Comparison of ENCODE assay signal across 28 mouse cellular contexts in the genomic region with DNA sequence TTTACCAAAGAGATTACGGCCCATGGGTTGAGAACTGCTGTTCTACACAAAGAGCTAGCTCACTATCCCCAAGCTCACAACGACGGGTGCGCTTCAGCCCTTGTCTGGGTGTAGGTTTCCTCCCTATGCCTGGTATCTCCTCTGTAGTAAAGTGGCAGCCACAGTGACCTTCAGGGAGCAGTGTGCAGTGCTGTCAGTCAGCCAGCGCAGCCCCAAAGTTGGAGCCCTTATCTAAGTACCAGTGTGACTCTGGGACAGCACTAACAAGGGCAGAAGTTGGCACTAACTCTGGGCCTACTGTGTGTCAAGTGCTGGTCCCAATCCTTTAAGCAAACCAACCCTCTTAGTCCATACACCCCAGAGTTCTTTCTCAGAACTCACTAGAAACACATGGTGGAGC. TPM values are rescaled to one million over a fixed set of nuclear protein-coding genes. Genes with fewer than 3 reads are reported as not detected.
DNase-seq lines count a peak whose midpoint lies in the region; ATAC-seq and TF ChIP-seq lines count a peak whose summit lies in the region.
"Had no signal": no experiment of that assay in that cellular context is flagged by ENCODE, and none has a peak within 500 bp of the region (broad histone marks: within the 10 kb centered on the region; RNA-seq: fewer than 3 reads in every experiment).

No protein-coding gene starts in this region.

- no peaks in the 10 kb centered on the region for H3K27me3 ChIP-seq in heart, embryonic 12.5 days (replicated peaks)
- H3K27me3 ChIP-seq in midbrain, embryonic 11.5 days (ENCODE audit: control insufficient read depth, insufficient read depth, low read length), result no peaks in the 10 kb centered on the region
- H3K27me3 ChIP-seq in midbrain, embryonic 10.5 days (ENCODE audit: low read depth, poor library complexity, severe bottlenecking), result no peaks in the 10 kb centered on the region
- no peaks in the 10 kb centered on the region for H3K27me3 ChIP-seq in heart, postnatal 0 days (ENCODE audit: control insufficient read depth, insufficient read depth, low read length)
- no peaks in the 10 kb centered on the region for H3K27me3 ChIP-seq in stomach, postnatal 0 days (ENCODE audit: control insufficient read depth, insufficient read depth, low read length)
- H3K27me3 ChIP-seq: hindbrain, embryonic 15.5 days; kidney, embryonic 15.5 days; limb, embryonic 12.5 days; liver, embryonic 15.5 days; lung, embryonic 15.5 days; midbrain, embryonic 13.5 days had no signal

- no peak for TF ChIP-seq EP300 in heart, postnatal 0 days (IDR thresholded peaks at IDR 0.05; ENCODE audit: low read depth)
- TF ChIP-seq EP300 in stomach, postnatal 0 days (optimal IDR thresholded peaks at IDR 0.05), result no peak

- no peak for TF ChIP-seq CTCF in heart, postnatal 0 days (IDR thresholded peaks at IDR 0.05; ENCODE audit: low read depth)
- TF ChIP-seq CTCF in stomach, postnatal 0 days (IDR thresholded peaks at IDR 0.05; ENCODE audit: low read depth), result no peak

- 86% methylated on average over 5 of the region's 5 CpGs for WGBS in heart, embryonic 12.5 days
- 97% methylated on average over 5 of the region's 5 CpGs for WGBS in midbrain, embryonic 11.5 days
- WGBS in midbrain, embryonic 10.5 days, result 95% methylated on average over 5 of the region's 5 CpGs
- WGBS in heart, postnatal 0 days, result 58% methylated on average over 5 of the region's 5 CpGs
- 74% methylated on average over 5 of the region's 5 CpGs for WGBS in stomach, postnatal 0 days

- no peak overlapping the region for H3K9ac ChIP-seq in heart, embryonic 12.5 days
- H3K9ac ChIP-seq in midbrain, embryonic 11.5 days (ENCODE audit: low read length), result no peak overlapping the region
- H3K9ac ChIP-seq in heart, postnatal 0 days (replicated peaks; ENCODE audit: low read depth, low read length), result no peak overlapping the region
- H3K9ac ChIP-seq in stomach, postnatal 0 days (ENCODE audit: low read length), result no peak overlapping the region
- H3K9ac ChIP-seq: hindbrain, embryonic 15.5 days; kidney, embryonic 15.5 days; limb, embryonic 12.5 days; liver, embryonic 15.5 days; lung, embryonic 15.5 days; midbrain, embryonic 13.5 days had no signal

- no peak overlapping the region for H3K4me2 ChIP-seq in heart, embryonic 12.5 days
- no peak overlapping the region for H3K4me2 ChIP-seq in midbrain, embryonic 11.5 days
- H3K4me2 ChIP-seq in heart, postnatal 0 days (ENCODE audit: low read depth, low read length), result no peak overlapping the region
- H3K4me2 ChIP-seq in stomach, postnatal 0 days (replicated peaks; ENCODE audit: low read depth), result no peak overlapping the region
- H3K4me2 ChIP-seq: hindbrain, embryonic 15.5 days; kidney, embryonic 15.5 days; limb, embryonic 12.5 days; liver, embryonic 15.5 days; lung, embryonic 15.5 days; midbrain, embryonic 13.5 days had no signal

- no peak overlapping the region for H3K4me3 ChIP-seq in heart, embryonic 12.5 days
- H3K4me3 ChIP-seq in midbrain, embryonic 11.5 days (ENCODE audit: low read depth, low read length), result no peak overlapping the region
- H3K4me3 ChIP-seq in midbrain, embryonic 10.5 days, result no peak overlapping the region
- no peak overlapping the region for H3K4me3 ChIP-seq in heart, postnatal 0 days (ENCODE audit: low read depth, low read length)
- no peak overlapping the region for H3K4me3 ChIP-seq in stomach, postnatal 0 days (ENCODE audit: low read depth, low read length)
- H3K4me3 ChIP-seq: erythroblast, embryonic 14.5 days; gastrocnemius, adult 2 months; hindbrain, embryonic 10.5 days; hindbrain, embryonic 15.5 days; kidney, embryonic 15.5 days; limb, embryonic 12.5 days; liver, embryonic 15.5 days; lung, embryonic 15.5 days; midbrain, embryonic 13.5 days had no signal

- peaks cover 96% of the 10 kb centered on the region for H3K36me3 ChIP-seq in heart, embryonic 12.5 days
- H3K36me3 ChIP-seq in midbrain, embryonic 11.5 days (ENCODE audit: control insufficient read depth, insufficient read depth, low read length), result peaks cover 57% of the 10 kb centered on the region
- H3K36me3 ChIP-seq in midbrain, embryonic 10.5 days, result peaks cover 99% of the 10 kb centered on the region
- H3K36me3 ChIP-seq in heart, postnatal 0 days (replicated peaks; ENCODE audit: control insufficient read depth, insufficient read depth, low read length), result peaks cover 73% of the 10 kb centered on the region
- H3K36me3 ChIP-seq in stomach, postnatal 0 days (ENCODE audit: control insufficient read depth, insufficient read depth, low read length), result peaks cover 36% of the 10 kb centered on the region

- no peaks in the 10 kb centered on the region for H3K9me3 ChIP-seq in heart, embryonic 12.5 days (replicated peaks)
- H3K9me3 ChIP-seq in midbrain, embryonic 11.5 days (ENCODE audit: control insufficient read depth, low read length), result no peaks in the 10 kb centered on the region
- no peaks in the 10 kb centered on the region for H3K9me3 ChIP-seq in midbrain, embryonic 10.5 days (replicated peaks)
- H3K9me3 ChIP-seq in heart, postnatal 0 days (replicated peaks; ENCODE audit: control insufficient read depth, low read length), result no peaks in the 10 kb centered on the region
- H3K9me3 ChIP-seq in stomach, postnatal 0 days (ENCODE audit: control insufficient read depth, low read length), result no peaks in the 10 kb centered on the region
- H3K9me3 ChIP-seq: hindbrain, embryonic 10.5 days; hindbrain, embryonic 15.5 days; kidney, embryonic 15.5 days; limb, embryonic 12.5 days; liver, embryonic 15.5 days; lung, embryonic 15.5 days; midbrain, embryonic 13.5 days had no signal

- peak; percentile 64 to 77 for DNase-seq in heart, adult 18-20 months
- DNase-seq in midbrain, embryonic 11.5 days (ENCODE audit: low spot score, missing footprints), result peak; percentile 78
- DNase-seq in midbrain, embryonic 10.5 days (ENCODE audit: low spot score), result no peak
- DNase-seq in heart, postnatal 0 days (ENCODE audit: low spot score), result peak; percentile 66
- no peak for DNase-seq in urinary bladder, adult 2 months (ENCODE audit: low spot score)
- no peak for DNase-seq in stomach, postnatal 0 days (ENCODE audit: low spot score)
- DNase-seq: cerebellum, adult 18-20 months; cerebellum, postnatal 10 days; gastrocnemius, adult 2 months; kidney, adult 18-20 months; kidney, postnatal 25 days; lung, postnatal 36 days; thymus, postnatal 25 days had no signal

- ATAC-seq in heart, embryonic 12.5 days (ENCODE audit: insufficient number of reproducible peaks, low FRiP score), result no peak
- ATAC-seq in midbrain, embryonic 11.5 days (ENCODE audit: low FRiP score), result no peak
- ATAC-seq in heart, postnatal 0 days (ENCODE audit: insufficient read depth, low read depth), result peak; percentile 84
- no peak for ATAC-seq in stomach, postnatal 0 days (ENCODE audit: low FRiP score, low TSS enrichment)
- ATAC-seq: forebrain, embryonic 16.5 days; midbrain, embryonic 13.5 days had no signal

- no peak overlapping the region for H3K27ac ChIP-seq in heart, embryonic 12.5 days (ENCODE audit: poor library complexity, severe bottlenecking)
- no peak overlapping the region for H3K27ac ChIP-seq in midbrain, embryonic 11.5 days (ENCODE audit: low read depth, low read length)
- no peak overlapping the region for H3K27ac ChIP-seq in midbrain, embryonic 10.5 days (replicated peaks)
- peak overlapping the region; percentile 85 for H3K27ac ChIP-seq in heart, postnatal 0 days (ENCODE audit: low read depth)
- no peak overlapping the region for H3K27ac ChIP-seq in stomach, postnatal 0 days (replicated peaks)
- H3K27ac ChIP-seq: gastrocnemius, adult 2 months; hindbrain, embryonic 10.5 days; hindbrain, embryonic 15.5 days; kidney, embryonic 15.5 days; limb, embryonic 12.5 days; liver, embryonic 15.5 days; lung, embryonic 15.5 days; midbrain, embryonic 13.5 days had no signal

- H3K4me1 ChIP-seq in heart, embryonic 12.5 days (replicated peaks), result peaks cover 17% of the 10 kb centered on the region
- peaks cover 7% of the 10 kb centered on the region for H3K4me1 ChIP-seq in midbrain, embryonic 11.5 days (ENCODE audit: control insufficient read depth, insufficient read depth, low read length)
- peaks cover 11% of the 10 kb centered on the region for H3K4me1 ChIP-seq in midbrain, embryonic 10.5 days
- peaks cover 4% of the 10 kb centered on the region; the same call in 1 of the 2 replicates for H3K4me1 ChIP-seq in heart, postnatal 0 days (ENCODE audit: control insufficient read depth, insufficient read depth)
- H3K4me1 ChIP-seq in stomach, postnatal 0 days (replicated peaks; ENCODE audit: control insufficient read depth, insufficient read depth), result peaks cover under 1% of the 10 kb centered on the region

RNA-seq across cellular contexts. Expression of a gene that starts 6.3 kb away (rescaled TPM):
- total RNA-seq in heart, adult 18-20 months (2021), result 10 to 100 TPM; 15.1 to 18.2 TPM
- 26.9 and 27.6 TPM in 2 replicates for polyA plus RNA-seq in heart, embryonic 12.5 days (2016; fragmentation: Nextera tagmentation; extraction: Ambion mirVana)
- polyA plus RNA-seq in midbrain, embryonic 11.5 days (2014; fragmentation: Nextera tagmentation; extraction: Ambion mirVana), result 41.5 and 46.6 TPM in 2 replicates
- 59.2 and 61.7 TPM in 2 replicates for polyA plus RNA-seq in midbrain, embryonic 10.5 days (2016; fragmentation: Nextera tagmentation; extraction: Ambion mirVana)
- 34.3 and 45.3 TPM in 2 replicates for total RNA-seq in heart, postnatal 0 days (2014; rRNA removed; ENCODE audit: low replicate concordance)
- polyA plus RNA-seq in heart, postnatal 0 days (2015; fragmentation: Nextera tagmentation; extraction: Ambion mirVana), result 15.4 and 15.8 TPM in 2 replicates
- polyA plus RNA-seq in urinary bladder, adult 2 months (2012; rRNA removed), result 8.4 and 10.6 TPM in 2 replicates
- 15.7 and 18.5 TPM in 2 replicates for polyA plus RNA-seq in stomach, postnatal 0 days (2015; fragmentation: Nextera tagmentation; extraction: Ambion mirVana)

RNA-seq across cellular contexts. Expression of a gene that starts 15.4 kb away (rescaled TPM):
- under 1 TPM in 1 of 2 experiments, not detected in 1; 0.13 TPM for total RNA-seq in heart, adult 18-20 months (2021)
- 0.09 TPM in 1 of 2 replicates, not detected in the other for polyA plus RNA-seq in heart, embryonic 12.5 days (2016; fragmentation: Nextera tagmentation; extraction: Ambion mirVana)
- polyA plus RNA-seq in midbrain, embryonic 11.5 days (2014; fragmentation: Nextera tagmentation; extraction: Ambion mirVana), result 0.08 TPM in 1 of 2 replicates, not detected in the other
- polyA plus RNA-seq in midbrain, embryonic 10.5 days (2016; fragmentation: Nextera tagmentation; extraction: Ambion mirVana), result not detected in 2 replicates
- total RNA-seq in heart, postnatal 0 days (2014; rRNA removed; ENCODE audit: low replicate concordance), result 3.3 TPM in 1 of 2 replicates, not detected in the other
- 0.04 TPM in 1 of 2 replicates, not detected in the other for polyA plus RNA-seq in heart, postnatal 0 days (2015; fragmentation: Nextera tagmentation; extraction: Ambion mirVana)
- 0.43 and 0.49 TPM in 2 replicates for polyA plus RNA-seq in urinary bladder, adult 2 months (2012; rRNA removed)
- 0.06 TPM in 2 replicates for polyA plus RNA-seq in stomach, postnatal 0 days (2015; fragmentation: Nextera tagmentation; extraction: Ambion mirVana)
- polyA plus RNA-seq: forebrain, embryonic 11.5 days; hindbrain, embryonic 10.5 days; intestine, embryonic 14.5 days; liver, embryonic 15.5 days; lung, embryonic 15.5 days; testis, adult 2 months had no signal

RNA-seq across cellular contexts. Expression of a gene that starts 20.2 kb away (rescaled TPM):
- 10 to 100 TPM; 25.1 to 26.3 TPM for total RNA-seq in heart, adult 18-20 months (2021)
- polyA plus RNA-seq in heart, embryonic 12.5 days (2016; fragmentation: Nextera tagmentation; extraction: Ambion mirVana), result 51.9 and 56.5 TPM in 2 replicates
- 68.1 and 73.7 TPM in 2 replicates for polyA plus RNA-seq in midbrain, embryonic 11.5 days (2014; fragmentation: Nextera tagmentation; extraction: Ambion mirVana)
- polyA plus RNA-seq in midbrain, embryonic 10.5 days (2016; fragmentation: Nextera tagmentation; extraction: Ambion mirVana), result 64.8 and 72.9 TPM in 2 replicates
- 56.0 and 104 TPM in 2 replicates for total RNA-seq in heart, postnatal 0 days (2014; rRNA removed; ENCODE audit: low replicate concordance)
- polyA plus RNA-seq in heart, postnatal 0 days (2015; fragmentation: Nextera tagmentation; extraction: Ambion mirVana), result 58.5 and 63.3 TPM in 2 replicates
- polyA plus RNA-seq in urinary bladder, adult 2 months (2012; rRNA removed), result 55.0 and 65.8 TPM in 2 replicates
- 62.6 and 65.2 TPM in 2 replicates for polyA plus RNA-seq in stomach, postnatal 0 days (2015; fragmentation: Nextera tagmentation; extraction: Ambion mirVana)

RNA-seq across cellular contexts. Expression of a gene that starts 39.0 kb away (rescaled TPM):
- 1 to 10 TPM; 5.5 to 5.7 TPM for total RNA-seq in heart, adult 18-20 months (2021)
- polyA plus RNA-seq in heart, embryonic 12.5 days (2016; fragmentation: Nextera tagmentation; extraction: Ambion mirVana), result 4.6 and 4.9 TPM in 2 replicates
- 4.3 and 4.5 TPM in 2 replicates for polyA plus RNA-seq in midbrain, embryonic 11.5 days (2014; fragmentation: Nextera tagmentation; extraction: Ambion mirVana)
- 4.2 and 5.2 TPM in 2 replicates for polyA plus RNA-seq in midbrain, embryonic 10.5 days (2016; fragmentation: Nextera tagmentation; extraction: Ambion mirVana)
- 7.0 and 8.2 TPM in 2 replicates for total RNA-seq in heart, postnatal 0 days (2014; rRNA removed; ENCODE audit: low replicate concordance)
- polyA plus RNA-seq in heart, postnatal 0 days (2015; fragmentation: Nextera tagmentation; extraction: Ambion mirVana), result 1.2 and 1.3 TPM in 2 replicates
- polyA plus RNA-seq in urinary bladder, adult 2 months (2012; rRNA removed), result 3.2 and 5.9 TPM in 2 replicates
- 1.4 and 1.7 TPM in 2 replicates for polyA plus RNA-seq in stomach, postnatal 0 days (2015; fragmentation: Nextera tagmentation; extraction: Ambion mirVana)

RNA-seq across cellular contexts. Expression of a gene that starts 48.3 kb away (rescaled TPM):
- total RNA-seq in heart, adult 18-20 months (2021), result not detected
- polyA plus RNA-seq in heart, embryonic 12.5 days (2016; fragmentation: Nextera tagmentation; extraction: Ambion mirVana), result 0.14 and 0.51 TPM in 2 replicates
- polyA plus RNA-seq in midbrain, embryonic 11.5 days (2014; fragmentation: Nextera tagmentation; extraction: Ambion mirVana), result 0.12 and 0.34 TPM in 2 replicates
- 0.05 and 0.14 TPM in 2 replicates for polyA plus RNA-seq in midbrain, embryonic 10.5 days (2016; fragmentation: Nextera tagmentation; extraction: Ambion mirVana)
- total RNA-seq in heart, postnatal 0 days (2014; rRNA removed; ENCODE audit: low replicate concordance), result not detected in 2 replicates
- polyA plus RNA-seq in heart, postnatal 0 days (2015; fragmentation: Nextera tagmentation; extraction: Ambion mirVana), result not detected in 2 replicates
- 0.44 and 0.46 TPM in 2 replicates for polyA plus RNA-seq in urinary bladder, adult 2 months (2012; rRNA removed)
- polyA plus RNA-seq in stomach, postnatal 0 days (2015; fragmentation: Nextera tagmentation; extraction: Ambion mirVana), result 0.86 and 1.4 TPM in 2 replicates
- total RNA-seq: gastrocnemius, adult 2 months; liver, adult 2 months; megakaryocyte, adult 5-6 weeks had no signal
- polyA plus RNA-seq: erythroblast, embryonic 14.5 days; liver, embryonic 15.5 days had no signal

Comparison
In these comparisons a context has a peak if more than half of its experiments do, and no peak if none do; other contexts are left out.
1. DNase-seq: peak in heart, adult 18-20 months (2 of 2), midbrain, embryonic 11.5 days (single experiment) and heart, postnatal 0 days (single experiment); none in midbrain, embryonic 10.5 days (single experiment), urinary bladder, adult 2 months (single experiment) and stomach, postnatal 0 days (single experiment).